Mouse (Mus musculus) heart, embryonic 10.5 days (tissue): ENCODE data around the gene Tmem206. TPM values are rescaled to one million over a fixed set of nuclear protein-coding genes. Genes with fewer than 3 reads are reported as not detected.

Source experiments
- DNase-seq: peaks from one replicate; pipeline ENCODE4 v3.0.0-alpha.2; 2017; ENCODE audit warnings: low spot score
- H3K27ac ChIP-seq: fragments of 300-500 bp; sonication (generic); 2 replicates; pipeline ENCODE4 v1.5.1; 2016; ENCODE audit warnings: mild to moderate bottlenecking
- H3K27me3 ChIP-seq: fragments of 300-500 bp; sonication (generic); 2 replicates; pipeline ENCODE4 v1.6.1; 2016; ENCODE audit warnings: mild to moderate bottlenecking; ENCODE audit not compliant: poor library complexity, insufficient read depth, severe bottlenecking
- H3K36me3 ChIP-seq: fragments of 300-500 bp; sonication (generic); 2 replicates; pipeline ENCODE4 v1.6.1; 2016; ENCODE audit warnings: mild to moderate bottlenecking, moderate library complexity
- H3K4me1 ChIP-seq: fragments of 300-500 bp; sonication (generic); 2 replicates; pipeline ENCODE4 v1.6.1; 2016; ENCODE audit warnings: mild to moderate bottlenecking
- H3K4me3 ChIP-seq: fragments of 300-500 bp; sonication (generic); 2 replicates; pipeline ENCODE4 v1.5.1; 2016; ENCODE audit warnings: mild to moderate bottlenecking, moderate library complexity
- H3K9me3 ChIP-seq: fragments of 300-500 bp; sonication (generic); 2 replicates; pipeline ENCODE4 v1.6.1; 2016; ENCODE audit warnings: mild to moderate bottlenecking, moderate library complexity
- WGBS: fragments of 180-500 bp; shearing (Covaris S2); methylation state at CpG from one replicate; pipeline ENCODE4 v1.1.7; 2016; 5-methylcytosine and 5-hydroxymethylcytosine counted together
- polyA plus RNA-seq: library from polyadenylated mRNA; unstranded; fragments of >200 nt; fragmentation: Nextera tagmentation; extraction: Ambion mirVana; gene quantifications from 2 replicates; pipeline ENCODE4 v1.2.1, GENCODE M21; 2016

Tmem206 gene
- polyA plus RNA-seq, 1 experiment from 2014 or later = 18.8 TPM

DNA sequence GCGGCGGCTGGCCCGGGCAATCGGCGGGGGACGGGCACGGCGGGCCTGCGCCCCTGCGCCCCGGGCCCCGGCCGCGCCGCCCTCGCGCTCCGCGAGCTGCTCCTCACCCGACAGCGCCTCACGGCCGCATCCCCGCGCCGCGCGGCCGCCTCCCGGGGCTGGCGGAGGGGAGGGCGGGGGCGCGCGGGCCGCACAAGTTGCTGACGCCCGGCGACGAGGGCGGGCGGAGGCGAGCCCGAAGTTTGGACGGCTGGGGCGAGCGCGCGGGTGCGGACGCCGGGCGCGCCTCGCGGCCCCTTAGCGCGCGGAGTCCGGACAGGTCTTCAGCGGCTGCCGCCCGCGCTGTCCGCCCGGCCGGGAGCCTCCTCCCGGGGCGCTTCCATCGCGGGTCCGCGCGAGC, 70.7 kb downstream of the Tmem206 start:
- Histone ChIP-seq H3K4me3 (peak overlapping the region; percentile 94), H3K4me1 (peaks cover 24% of the 10 kb centered on the region), H3K27me3 (no peaks in the 10 kb centered on the region), H3K36me3 (no peaks in the 10 kb centered on the region), H3K27ac (peak overlapping the region; percentile 97), H3K9me3 (no peaks in the 10 kb centered on the region)
- DNase-seq = no peak
- 4% methylated on average over 60 of the region's 74 CpGs for WGBS

DNA sequence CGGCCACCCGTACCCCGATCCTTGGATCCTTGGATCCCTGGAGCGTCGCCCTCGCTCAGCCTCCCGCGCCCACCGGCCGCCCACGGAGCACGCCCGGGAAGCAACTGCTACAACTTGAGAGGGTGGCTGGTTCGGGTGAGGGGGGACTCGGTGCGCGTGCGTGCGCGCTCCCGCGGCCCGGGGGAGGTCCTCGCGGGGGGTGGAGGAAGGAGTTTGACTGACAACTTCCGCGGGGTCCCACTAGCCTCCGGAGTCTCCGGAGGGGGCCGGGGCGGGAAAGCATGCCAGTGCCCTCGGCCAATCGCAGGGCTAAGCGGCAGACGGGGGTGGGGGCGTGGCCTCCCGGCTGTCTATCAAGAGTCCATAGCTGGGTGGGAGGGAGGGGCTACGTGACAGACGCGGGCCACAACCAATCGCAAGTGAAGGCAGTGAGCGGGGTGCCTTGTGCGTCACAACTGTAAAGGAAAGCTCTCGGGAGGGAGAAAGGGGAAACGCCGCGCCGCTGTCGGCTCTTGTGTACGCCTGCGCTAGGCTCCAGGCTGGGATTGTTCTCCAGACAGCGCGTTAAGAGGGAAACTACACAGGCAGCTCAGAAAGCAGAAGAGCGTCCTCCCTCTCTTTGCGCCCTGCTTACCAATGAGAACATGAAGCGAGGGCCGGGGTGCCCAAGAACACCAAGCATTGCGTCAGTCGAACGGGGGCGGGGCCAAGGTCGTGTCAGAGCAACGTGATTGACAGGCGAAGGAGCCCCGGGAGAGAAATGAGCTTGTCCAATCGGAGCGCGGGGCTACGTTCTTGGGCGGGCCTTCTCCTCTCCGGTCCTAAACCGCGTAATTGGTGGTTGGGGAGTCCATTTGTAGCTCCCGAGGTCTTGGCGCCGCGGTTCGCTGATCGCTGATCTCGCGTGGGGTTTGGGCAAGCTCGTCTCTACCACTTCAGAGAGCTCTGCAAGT, 71.5 kb downstream of the Tmem206 start:
- H3K4me3 ChIP-seq = peak overlapping the region; percentile 94
- no peaks in the 10 kb centered on the region for H3K36me3 ChIP-seq
- peak overlapping the region; percentile 97 for H3K27ac ChIP-seq
- peaks cover 18% of the 10 kb centered on the region for H3K4me1 ChIP-seq
- under 1% methylated on average over 82 of the region's 82 CpGs for WGBS
- no peaks in the 10 kb centered on the region for H3K9me3 ChIP-seq
- no peaks in the 10 kb centered on the region for H3K27me3 ChIP-seq
- DNase-seq = peak; percentile 100

Other genes starting within 250 kb of the Tmem206 start
- 4.8 and 7.9 TPM in 2 replicates for gene Batf3, start 228.1 kb upstream of the Tmem206 start, polyA plus RNA-seq
- not detected in 2 replicates for gene Fam71a, start 161.1 kb upstream of the Tmem206 start, polyA plus RNA-seq
- gene Atf3, start 107.9 kb upstream of the Tmem206 start, polyA plus RNA-seq = 8.0 and 13.5 TPM in 2 replicates
- 78.2 and 78.6 TPM in 2 replicates for gene Nenf, start 7.7 kb upstream of the Tmem206 start, polyA plus RNA-seq
- 21.8 and 27.6 TPM in 2 replicates for gene Ppp2r5a, start 77.4 kb downstream of the Tmem206 start, polyA plus RNA-seq
- 45.5 and 53.6 TPM in 2 replicates for gene Dtl, start 249.6 kb downstream of the Tmem206 start, polyA plus RNA-seq
- gene Ints7, start 249.7 kb downstream of the Tmem206 start, polyA plus RNA-seq = 52.9 and 58.7 TPM in 2 replicates